Mouse (Mus musculus): Measurements from ENCODE around the gene Map3k5.

Gene Map3k5

GRCm38 (mm10) chr10:19933511-19934383 lies 525 bp upstream of the Map3k5 start:
- intact Hi-C loops (cut with DNase I) = loop anchor here (2.0 to 5.0 kb wide), 2 partner anchors 139 to 194 kb away; no protein-coding TSS in a partner anchor

- intact Hi-C loops (cut with DNase I) = loop anchor here (2.0 kb wide), 1 partner anchor 138 kb away; no protein-coding TSS in a partner anchor
These were observed 987 bp downstream of the Map3k5 start for GRCm38 (mm10) chr10:19935295-19935623.

- intact Hi-C loops (cut with DNase I) = loop anchor here (2.0 kb wide), 1 partner anchor 137 kb away; no protein-coding TSS in a partner anchor
These were observed 1.6 kb downstream of the Map3k5 start for GRCm38 (mm10) chr10:19935821-19936367.

- intact Hi-C loops (cut with DNase I) = no loop called here
These were observed 2.9 kb downstream of the Map3k5 start for GRCm38 (mm10) chr10:19936961-19937708.

GRCm38 (mm10) chr10:19938738-19939137 lies 4.5 kb downstream of the Map3k5 start:
- intact Hi-C loops (cut with DNase I) = no loop called here

GRCm38 (mm10) chr10:19939282-19939705 lies 5.0 kb downstream of the Map3k5 start:
- intact Hi-C loops (cut with DNase I) = no loop called here

GRCm38 (mm10) chr10:19940127-19940526 lies 5.9 kb downstream of the Map3k5 start:
- intact Hi-C loops (cut with DNase I) = no loop called here

- intact Hi-C loops (cut with DNase I) = no loop called here
These were observed 6.4 kb downstream of the Map3k5 start for GRCm38 (mm10) chr10:19940626-19941025.

GRCm38 (mm10) chr10:19941063-19941462 lies 6.8 kb downstream of the Map3k5 start:
- intact Hi-C loops (cut with DNase I) = no loop called here

- intact Hi-C loops (cut with DNase I) = no loop called here
These were observed 7.6 kb downstream of the Map3k5 start for GRCm38 (mm10) chr10:19941914-19942313.

GRCm38 (mm10) chr10:19942621-19943020 lies 8.3 kb downstream of the Map3k5 start:
- intact Hi-C loops (cut with DNase I) = no loop called here

- intact Hi-C loops (cut with DNase I) = no loop called here
These were observed 11.4 kb downstream of the Map3k5 start for GRCm38 (mm10) chr10:19945651-19946050.

GRCm38 (mm10) chr10:19946644-19947043 lies 12.4 kb downstream of the Map3k5 start:
- intact Hi-C loops (cut with DNase I) = no loop called here

- intact Hi-C loops (cut with DNase I) = no loop called here
These were observed 13.2 kb downstream of the Map3k5 start for GRCm38 (mm10) chr10:19947441-19947840.

GRCm38 (mm10) chr10:19947901-19948300 lies 13.6 kb downstream of the Map3k5 start:
- intact Hi-C loops (cut with DNase I) = no loop called here

GRCm38 (mm10) chr10:19948381-19948780 lies 14.1 kb downstream of the Map3k5 start:
- intact Hi-C loops (cut with DNase I) = no loop called here

GRCm38 (mm10) chr10:19949106-19949505 lies 14.8 kb downstream of the Map3k5 start:
- intact Hi-C loops (cut with DNase I) = no loop called here

- intact Hi-C loops (cut with DNase I) = no loop called here
These were observed 18.9 kb downstream of the Map3k5 start for GRCm38 (mm10) chr10:19953032-19953761.

GRCm38 (mm10) chr10:19954572-19954971 lies 20.3 kb downstream of the Map3k5 start:
- intact Hi-C loops (cut with DNase I) = no loop called here

GRCm38 (mm10) chr10:19955817-19956216 lies 21.5 kb downstream of the Map3k5 start:
- intact Hi-C loops (cut with DNase I) = no loop called here

GRCm38 (mm10) chr10:19956745-19957144 lies 22.5 kb downstream of the Map3k5 start:
- intact Hi-C loops (cut with DNase I) = no loop called here

Data from adrenal gland (tissue).